Mouse (Mus musculus): Measurements from ENCODE around the gene Olfr134. TPM values are rescaled to one million over a fixed set of nuclear protein-coding genes. Genes with fewer than 3 reads are reported as not detected.
"Not testable (repeated sequence)": the region's sequence is repeated elsewhere in the genome, so short reads cannot be mapped to it uniquely, and the experiment has no call there.

Olfr134 gene
- total RNA-seq (2021) = not detected
- not detected in 2 replicates for polyA plus RNA-seq (2012; rRNA removed)
- long read RNA-seq = 0 reads

DNA sequence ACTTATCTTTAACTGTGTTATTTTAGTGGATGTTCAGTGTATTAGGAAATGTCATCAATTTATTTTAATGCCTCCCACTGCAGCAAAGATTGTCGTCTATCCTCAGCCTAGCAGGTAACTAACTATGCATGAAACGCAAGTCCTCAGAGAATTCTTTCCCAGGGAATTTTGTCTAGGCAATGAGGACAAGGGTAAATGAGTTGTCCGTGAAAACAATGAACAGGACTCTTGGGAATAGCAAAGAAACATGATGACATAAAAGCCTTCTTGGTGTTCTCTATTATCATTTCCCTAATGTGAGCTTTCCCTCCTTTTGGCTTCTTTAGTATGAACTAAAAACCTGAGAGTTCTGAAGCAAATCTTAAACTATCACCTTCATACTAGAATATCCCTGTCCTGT lies at the start of gene Olfr134:
TSS of gene Olfr134 (plus strand) at position 301 of the 400 bp plus-strand sequence.
- DNase-seq = no peak

DNA sequence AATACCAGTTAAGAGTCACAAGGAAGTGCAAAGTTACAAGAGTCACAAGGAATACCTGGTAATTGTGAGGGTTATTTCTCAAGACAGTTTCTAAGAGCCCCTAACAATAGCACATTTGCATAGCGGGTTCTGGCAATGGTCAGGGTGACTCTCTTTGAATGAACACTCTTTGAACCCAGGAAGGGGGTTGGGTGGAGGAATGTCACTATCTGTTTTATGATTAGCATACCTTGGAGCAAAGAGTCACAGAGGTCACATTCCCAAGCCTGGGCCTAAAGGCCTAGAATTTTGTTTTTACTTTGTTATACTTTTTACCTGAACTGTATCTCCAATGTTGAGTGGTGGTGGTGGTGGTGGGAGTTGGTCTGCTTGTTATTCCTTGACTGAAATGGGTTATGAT lies 47.0 kb upstream of the Olfr134 start:
- DNase-seq = not testable (repeated sequence)

DNA sequence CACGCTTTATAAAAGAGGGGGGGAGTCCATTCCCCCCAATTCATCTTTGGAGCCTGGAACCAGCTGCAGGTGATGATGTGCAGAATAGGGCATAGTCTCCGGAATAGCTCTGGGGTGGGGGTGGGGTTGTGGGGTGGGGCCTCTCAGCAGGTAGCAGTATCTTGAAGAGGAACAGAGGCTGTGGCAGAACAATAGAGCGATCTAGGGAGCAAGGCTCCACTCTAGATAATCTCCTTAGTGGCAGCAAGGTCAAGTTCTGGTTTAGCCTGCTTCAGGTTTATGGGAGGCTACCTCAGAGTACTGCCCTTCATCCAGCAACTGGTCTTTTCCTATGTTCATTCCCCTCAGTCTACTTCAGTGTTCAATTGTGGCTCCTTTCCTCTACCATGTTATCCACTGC lies 45.8 kb upstream of the Olfr134 start:
- DNase-seq = not testable (repeated sequence)

DNA sequence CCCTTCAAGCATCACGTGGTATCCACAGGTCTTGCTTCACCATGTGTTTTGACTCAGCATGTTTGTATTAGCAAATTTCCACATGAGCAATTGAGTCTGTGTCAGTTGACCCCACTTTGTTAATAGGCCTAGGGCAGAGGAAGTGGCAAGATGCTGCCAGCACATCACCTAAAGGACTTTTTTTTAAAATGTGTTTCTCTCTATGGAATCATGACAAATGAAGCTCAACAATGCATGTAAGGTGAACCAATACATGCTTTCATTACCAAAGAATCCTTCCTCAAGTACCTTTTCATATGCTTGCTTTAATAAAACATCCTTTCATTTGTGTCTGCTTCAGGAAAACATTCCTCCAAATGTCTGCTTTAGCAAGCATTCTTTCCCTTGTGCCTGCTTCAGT lies 36.8 kb upstream of the Olfr134 start, which contains the start of gene Olfr132:
TSS of gene Olfr132 (minus strand) at position 101 of the 400 bp plus-strand sequence.
- no peak for DNase-seq

DNA sequence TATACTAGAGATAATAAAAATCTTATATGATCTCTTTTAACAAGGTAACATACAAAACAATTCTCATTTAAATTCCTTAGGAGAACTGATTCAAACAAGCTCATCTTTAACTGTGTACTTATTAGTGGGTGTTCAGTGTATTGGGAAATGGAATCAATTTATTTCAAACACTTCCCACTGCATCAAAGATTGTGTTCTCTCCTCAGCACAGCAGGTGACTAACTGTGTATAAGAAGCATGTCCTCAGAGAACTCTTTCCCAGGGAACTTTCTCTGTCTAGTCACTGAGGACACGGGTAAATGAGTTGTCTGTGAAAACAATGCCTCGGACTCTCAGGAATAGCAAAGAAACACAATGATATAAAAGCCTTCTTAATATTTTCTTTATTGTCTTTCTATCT lies 26.2 kb upstream of the Olfr134 start, which contains the start of gene Olfr133:
TSS of gene Olfr133 (plus strand) at position 301 of the 400 bp plus-strand sequence.
- DNase-seq = no peak

DNA sequence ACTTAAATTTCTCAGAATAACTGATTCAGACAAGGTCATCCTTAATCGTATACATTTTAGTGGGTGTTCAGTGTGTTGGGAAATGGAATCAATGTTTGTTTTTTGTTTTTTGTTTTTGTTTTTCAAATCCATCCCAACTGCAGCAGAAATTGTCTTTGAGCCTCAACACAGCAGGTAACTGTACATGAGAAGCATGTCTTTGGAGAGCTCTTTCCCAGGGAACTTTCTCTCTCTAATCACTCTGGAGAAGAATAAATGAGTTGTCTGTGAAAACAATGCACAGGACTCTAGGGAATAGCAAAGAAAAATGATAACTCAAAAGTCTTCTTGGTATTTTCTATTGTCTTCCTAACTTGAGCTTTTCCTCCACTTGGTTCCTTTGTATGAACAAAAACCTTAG lies 32.8 kb downstream of the Olfr134 start, which contains the start of gene Olfr135:
TSS of gene Olfr135 (plus strand) at position 301 of the 400 bp plus-strand sequence.
- DNase-seq = no peak

Other genes starting within 250 kb of the Olfr134 start
- gene Olfr761, start 218.3 kb upstream of the Olfr134 start, total RNA-seq (2021) = not detected
- not detected in 2 replicates for gene Olfr761, start 218.3 kb upstream of the Olfr134 start, polyA plus RNA-seq (2012; rRNA removed)
- not detected for gene Olfr129, start 111.3 kb upstream of the Olfr134 start, total RNA-seq (2021)
- gene Olfr129, start 111.3 kb upstream of the Olfr134 start, polyA plus RNA-seq (2012; rRNA removed) = not detected in 2 replicates
- not detected for gene Olfr130, start 107.5 kb upstream of the Olfr134 start, total RNA-seq (2021)
- gene Olfr130, start 107.5 kb upstream of the Olfr134 start, polyA plus RNA-seq (2012; rRNA removed) = not detected in 2 replicates
- not detected for gene Olfr131, start 82.7 kb upstream of the Olfr134 start, total RNA-seq (2021)
- not detected in 2 replicates for gene Olfr131, start 82.7 kb upstream of the Olfr134 start, polyA plus RNA-seq (2012; rRNA removed)
- gene Olfr132, start 36.9 kb upstream of the Olfr134 start, total RNA-seq (2021) = not detected
- gene Olfr132, start 36.9 kb upstream of the Olfr134 start, polyA plus RNA-seq (2012; rRNA removed) = not detected in 2 replicates
- not detected for gene Olfr133, start 26.1 kb upstream of the Olfr134 start, total RNA-seq (2021)
- gene Olfr133, start 26.1 kb upstream of the Olfr134 start, polyA plus RNA-seq (2012; rRNA removed) = not detected in 2 replicates
- gene Olfr135, start 32.9 kb downstream of the Olfr134 start, total RNA-seq (2021) = not detected
- not detected in 2 replicates for gene Olfr135, start 32.9 kb downstream of the Olfr134 start, polyA plus RNA-seq (2012; rRNA removed)
- gene Olfr138, start 89.6 kb downstream of the Olfr134 start, total RNA-seq (2021) = not detected
- gene Olfr138, start 89.6 kb downstream of the Olfr134 start, polyA plus RNA-seq (2012; rRNA removed) = not detected in 2 replicates
- not detected for gene Olfr137, start 136.2 kb downstream of the Olfr134 start, total RNA-seq (2021)
- gene Olfr137, start 136.2 kb downstream of the Olfr134 start, polyA plus RNA-seq (2012; rRNA removed) = not detected in 2 replicates
- not detected for gene Olfr136, start 158.4 kb downstream of the Olfr134 start, total RNA-seq (2021)
- not detected in 2 replicates for gene Olfr136, start 158.4 kb downstream of the Olfr134 start, polyA plus RNA-seq (2012; rRNA removed)
- not detected for gene Esp36, start 248.8 kb downstream of the Olfr134 start, total RNA-seq (2021)
- not detected in 2 replicates for gene Esp36, start 248.8 kb downstream of the Olfr134 start, polyA plus RNA-seq (2012; rRNA removed)

All from adrenal gland, adult 2 months (tissue).